In the genomic region with DNA sequence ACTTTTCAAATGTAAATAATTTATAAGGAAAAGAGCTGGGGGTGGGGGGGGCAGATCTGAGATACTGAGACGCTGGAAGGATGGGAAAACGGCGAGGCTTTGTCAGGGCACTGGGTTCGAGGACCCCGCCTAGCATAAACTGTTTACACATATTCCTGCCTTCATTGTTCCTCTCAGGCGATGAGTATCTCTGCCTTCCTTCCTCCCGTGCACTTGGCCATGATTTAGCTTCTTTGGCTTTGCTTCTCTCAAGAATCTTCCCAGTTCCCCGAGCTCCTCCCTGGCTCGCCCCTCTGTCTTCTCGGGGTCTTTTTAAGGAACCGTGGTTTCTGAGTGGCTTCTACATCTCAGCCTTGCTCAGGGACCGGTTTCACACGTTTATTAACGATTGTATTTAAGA, we compare ENCODE assay signal across 22 mouse cellular contexts.
A peak's percentile ranks its signal among the peaks of the same experiment; 100 is the strongest.
DNase-seq lines count a peak whose midpoint lies in the region; ATAC-seq and TF ChIP-seq lines count a peak whose summit lies in the region.
"Had no signal": no experiment of that assay in that cellular context is flagged by ENCODE, and none has a peak within 500 bp of the region (broad histone marks: within the 10 kb centered on the region; RNA-seq: fewer than 3 reads in every experiment).

No protein-coding gene starts in this region.

- H3K27ac ChIP-seq in left cerebral cortex, adult 2 months, result peak overlapping the region; percentile 1; the same call in 1 of the 2 replicates
- H3K27ac ChIP-seq in brown adipose tissue, adult 24 weeks (replicated peaks; ENCODE audit: low read depth, low read length), result peak overlapping the region; percentile 52
- H3K27ac ChIP-seq in lung, postnatal 0 days (ENCODE audit: low read length), result peak overlapping the region; percentile 33
- H3K27ac ChIP-seq in small intestine, adult 2 months (ENCODE audit: insufficient read depth, low read depth, low read length), result 0 out of 2 replicates have a peak overlapping the region, but pooled peaks have one; percentile 16
- H3K27ac ChIP-seq in stomach, postnatal 0 days (replicated peaks), result no peak overlapping the region
- H3K27ac ChIP-seq: embryonic facial prominence, embryonic 13.5 days; forebrain, embryonic 15.5 days; hindbrain, embryonic 15.5 days; intestine, embryonic 15.5 days; kidney, embryonic 15.5 days; limb, embryonic 15.5 days; stomach, embryonic 15.5 days had no signal

- no peak for DNase-seq in left cerebral cortex, adult 2 months (ENCODE audit: extremely low spot score in 1 of 2, low spot score in 2 of 2)
- no peak for DNase-seq in left cerebral cortex, postnatal 10 days (ENCODE audit: extremely low spot score in 1 of 2, low spot score in 2 of 2)
- peak; percentile 61 for DNase-seq in lung, postnatal 0 days (ENCODE audit: low spot score)
- no peak for DNase-seq in stomach, postnatal 0 days (ENCODE audit: low spot score)
- no peak for DNase-seq in thymus, postnatal 0 days (ENCODE audit: low spot score)
- DNase-seq: adrenal gland, adult 2 months; cerebellum, adult 11 months; cerebellum, postnatal 10 days; heart, postnatal 4 days; right cerebral cortex, adult 18-20 months; spleen, adult 18-20 months; thymus, adult 2 months had no signal

- 48% methylated on average over 14 of the region's 14 CpGs for WGBS in lung, postnatal 0 days
- 78% methylated on average over 14 of the region's 14 CpGs for WGBS in small intestine, adult 2 months
- 75% methylated on average over 14 of the region's 14 CpGs for WGBS in stomach, postnatal 0 days

- 0 out of 2 replicates have a peak overlapping the region, but pooled peaks have one; percentile 4 for H3K9ac ChIP-seq in lung, postnatal 0 days (replicated peaks; ENCODE audit: low read depth)
- no peak overlapping the region for H3K9ac ChIP-seq in stomach, postnatal 0 days (ENCODE audit: low read length)
- H3K9ac ChIP-seq: embryonic facial prominence, embryonic 13.5 days; forebrain, embryonic 15.5 days; hindbrain, embryonic 15.5 days; intestine, embryonic 15.5 days; kidney, embryonic 15.5 days; limb, embryonic 15.5 days; stomach, embryonic 15.5 days had no signal

- H3K4me2 ChIP-seq in lung, postnatal 0 days (replicated peaks; ENCODE audit: low read depth, low read length), result peak overlapping the region; percentile 32
- no peak overlapping the region for H3K4me2 ChIP-seq in stomach, postnatal 0 days (replicated peaks; ENCODE audit: low read depth)
- H3K4me2 ChIP-seq: embryonic facial prominence, embryonic 13.5 days; forebrain, embryonic 15.5 days; hindbrain, embryonic 15.5 days; intestine, embryonic 15.5 days; kidney, embryonic 15.5 days; limb, embryonic 15.5 days; midbrain, embryonic 11.5 days; stomach, embryonic 15.5 days had no signal

- H3K4me3 ChIP-seq in left cerebral cortex, adult 2 months, result no peak overlapping the region
- peak overlapping the region; percentile 32; the same call in 1 of the 2 replicates for H3K4me3 ChIP-seq in brown adipose tissue, adult 24 weeks (ENCODE audit: insufficient read depth, low read depth, low read length)
- H3K4me3 ChIP-seq in lung, postnatal 0 days (ENCODE audit: low read depth, low read length), result peak overlapping the region; percentile 24
- H3K4me3 ChIP-seq in small intestine, adult 2 months (ENCODE audit: low read depth, low read length), result peak overlapping the region; percentile 5; the same call in 1 of the 2 replicates
- no peak overlapping the region for H3K4me3 ChIP-seq in stomach, postnatal 0 days (ENCODE audit: low read depth, low read length)
- H3K4me3 ChIP-seq: embryonic facial prominence, embryonic 13.5 days; forebrain, embryonic 15.5 days; hindbrain, embryonic 15.5 days; intestine, embryonic 15.5 days; kidney, embryonic 15.5 days; limb, embryonic 15.5 days; stomach, embryonic 15.5 days had no signal

- ATAC-seq in lung, postnatal 0 days, result peak; percentile 69
- ATAC-seq in stomach, postnatal 0 days (ENCODE audit: low FRiP score, low TSS enrichment), result no peak
- ATAC-seq: forebrain, embryonic 15.5 days; intestine, embryonic 15.5 days had no signal

- TF ChIP-seq CTCF in left cerebral cortex, adult 2 months (IDR thresholded peaks at IDR 0.05), result no peak
- no peak for TF ChIP-seq CTCF in lung, postnatal 0 days (IDR thresholded peaks at IDR 0.05)
- no peak for TF ChIP-seq CTCF in small intestine, adult 2 months (IDR thresholded peaks at IDR 0.05; ENCODE audit: extremely low read depth, insufficient read length, insufficient replicate concordance, low read depth, low read length)
- TF ChIP-seq CTCF in stomach, postnatal 0 days (IDR thresholded peaks at IDR 0.05; ENCODE audit: low read depth), result no peak

- no peaks in the 10 kb centered on the region for H3K4me1 ChIP-seq in brown adipose tissue, adult 24 weeks (ENCODE audit: control insufficient read depth, insufficient read depth, insufficient read length, low read length)
- H3K4me1 ChIP-seq in lung, postnatal 0 days (ENCODE audit: insufficient read depth, low read depth, low read length), result 0 out of 2 replicates have a peak, but pooled peaks cover 3% of the 10 kb centered on the region
- H3K4me1 ChIP-seq in small intestine, adult 2 months (ENCODE audit: control insufficient read depth, insufficient read depth, insufficient read length, low read length), result peaks cover 2% of the 10 kb centered on the region; the same call in 1 of the 2 replicates
- no peaks in the 10 kb centered on the region for H3K4me1 ChIP-seq in stomach, postnatal 0 days (replicated peaks; ENCODE audit: control insufficient read depth, insufficient read depth)
- H3K4me1 ChIP-seq: forebrain, embryonic 15.5 days; hindbrain, embryonic 15.5 days; intestine, embryonic 15.5 days; kidney, embryonic 15.5 days; limb, embryonic 15.5 days; stomach, embryonic 15.5 days had no signal

- intact Hi-C loops in left cerebral cortex, adult 2 months (cut with DNase I), result no loop called here
- intact Hi-C loops in left cerebral cortex, postnatal 10 days (cut with DNase I), result no loop called here

- H3K36me3 ChIP-seq in lung, postnatal 0 days (ENCODE audit: insufficient read depth, low read length), result no peaks in the 10 kb centered on the region
- no peaks in the 10 kb centered on the region for H3K36me3 ChIP-seq in small intestine, adult 2 months (ENCODE audit: control insufficient read depth, insufficient read depth, low read length)
- no peaks in the 10 kb centered on the region for H3K36me3 ChIP-seq in stomach, postnatal 0 days (ENCODE audit: control insufficient read depth, insufficient read depth, low read length)
- H3K36me3 ChIP-seq: embryonic facial prominence, embryonic 13.5 days; forebrain, embryonic 15.5 days; hindbrain, embryonic 15.5 days; intestine, embryonic 15.5 days; kidney, embryonic 15.5 days; limb, embryonic 15.5 days; stomach, embryonic 15.5 days had no signal

- TF ChIP-seq POLR2A in small intestine, adult 2 months (IDR thresholded peaks at IDR 0.05; ENCODE audit: low read depth, low read length), result no peak

- no peaks in the 10 kb centered on the region for H3K9me3 ChIP-seq in lung, postnatal 0 days (ENCODE audit: low read length)
- no peaks in the 10 kb centered on the region for H3K9me3 ChIP-seq in stomach, postnatal 0 days (ENCODE audit: control insufficient read depth, low read length)
- H3K9me3 ChIP-seq: embryonic facial prominence, embryonic 13.5 days; forebrain, embryonic 15.5 days; hindbrain, embryonic 15.5 days; intestine, embryonic 15.5 days; kidney, embryonic 15.5 days; limb, embryonic 15.5 days; stomach, embryonic 15.5 days had no signal

- no peaks in the 10 kb centered on the region for H3K27me3 ChIP-seq in lung, postnatal 0 days (replicated peaks; ENCODE audit: insufficient read depth, low read length)
- H3K27me3 ChIP-seq in small intestine, adult 2 months (ENCODE audit: control insufficient read depth, insufficient read depth, low read length), result no peaks in the 10 kb centered on the region
- H3K27me3 ChIP-seq in stomach, postnatal 0 days (ENCODE audit: control insufficient read depth, insufficient read depth, low read length), result no peaks in the 10 kb centered on the region
- H3K27me3 ChIP-seq: embryonic facial prominence, embryonic 13.5 days; forebrain, embryonic 15.5 days; hindbrain, embryonic 15.5 days; intestine, embryonic 15.5 days; kidney, embryonic 15.5 days; limb, embryonic 15.5 days; stomach, embryonic 15.5 days had no signal

- peak; percentile 77; the same call in 1 of the 2 replicates for TF ChIP-seq EP300 in lung, postnatal 0 days (IDR thresholded peaks at IDR 0.05)
- no peak for TF ChIP-seq EP300 in stomach, postnatal 0 days (optimal IDR thresholded peaks at IDR 0.05)

Comparison
In these comparisons a context has a peak if more than half of its experiments do, and no peak if none do; other contexts are left out.
1. H3K4me3 ChIP-seq: peak in brown adipose tissue, adult 24 weeks (single experiment), lung, postnatal 0 days (single experiment) and small intestine, adult 2 months (single experiment); none in left cerebral cortex, adult 2 months (single experiment) and stomach, postnatal 0 days (single experiment).